8 mouse cellular contexts compared by ENCODE assay signal in genomic region chr4:43492101-43492820, GRCm38 (mm10). TPM values are rescaled to one million over a fixed set of nuclear protein-coding genes. Genes with fewer than 3 reads are reported as not detected.
A peak's percentile ranks its signal among the peaks of the same experiment; 100 is the strongest.
DNase-seq lines count a peak whose midpoint lies in the region; ATAC-seq and TF ChIP-seq lines count a peak whose summit lies in the region.

No protein-coding gene starts in this region.

- peak overlapping the region; percentile 72 for H3K4me3 ChIP-seq in forebrain, embryonic 12.5 days (replicated peaks)
- peak overlapping the region in 1 of 2 experiments; percentile 91; a peak in 2 of 4 replicates for H3K4me3 ChIP-seq in liver, embryonic 14.5 days (ENCODE audit: insufficient read depth in 1 of 2, low read depth in 2 of 2, low read length in 2 of 2)

- no peaks in the 10 kb centered on the region for H3K9me3 ChIP-seq in forebrain, embryonic 12.5 days
- no peaks in the 10 kb centered on the region for H3K9me3 ChIP-seq in liver, embryonic 14.5 days (ENCODE audit: control insufficient read depth, low read length)

- H3K4me2 ChIP-seq in forebrain, embryonic 12.5 days = peak overlapping the region; percentile 60
- H3K4me2 ChIP-seq in liver, embryonic 14.5 days (ENCODE audit: low read depth) = peak overlapping the region; percentile 84

- TF ChIP-seq EP300 in liver, embryonic 14.5 days (IDR thresholded peaks at IDR 0.05; ENCODE audit: low read depth) = no peak

- WGBS in forebrain, embryonic 12.5 days = 45% methylated on average over 12 of the region's 12 CpGs
- 42% methylated on average over 12 of the region's 12 CpGs for WGBS in liver, embryonic 14.5 days (ENCODE audit: insufficient replicate concordance)

- H3K27me3 ChIP-seq in forebrain, embryonic 12.5 days = peaks cover 3% of the 10 kb centered on the region; the same call in 1 of the 2 replicates
- H3K27me3 ChIP-seq in liver, embryonic 14.5 days (ENCODE audit: control insufficient read depth, insufficient read depth, low read length) = no peaks in the 10 kb centered on the region

- H3K9ac ChIP-seq in forebrain, embryonic 12.5 days = no peak overlapping the region
- peak overlapping the region; percentile 51 for H3K9ac ChIP-seq in liver, embryonic 14.5 days (replicated peaks)

- peaks cover 21% of the 10 kb centered on the region; the same call in 1 of the 2 replicates for H3K36me3 ChIP-seq in forebrain, embryonic 12.5 days (replicated peaks)
- H3K36me3 ChIP-seq in liver, embryonic 14.5 days (replicated peaks; ENCODE audit: control insufficient read depth, insufficient read depth, low read depth) = peaks cover 16% of the 10 kb centered on the region

- TF ChIP-seq CTCF in liver, embryonic 14.5 days (IDR thresholded peaks at IDR 0.05; ENCODE audit: low read depth) = no peak

- no peak for ATAC-seq in forebrain, embryonic 12.5 days (ENCODE audit: low FRiP score)
- no peak for ATAC-seq in liver, embryonic 14.5 days (ENCODE audit: insufficient read depth)
- no peak for ATAC-seq in inflammation-experienced regulatory T-cells, adult 6 months

- peak overlapping the region; percentile 25 for H3K27ac ChIP-seq in forebrain, embryonic 12.5 days
- H3K27ac ChIP-seq in liver, embryonic 14.5 days = peak overlapping the region; percentile 60

- peak; percentile 21 for DNase-seq in embryo, embryonic 10.5 days (ENCODE audit: low spot score)
- DNase-seq in embryo, embryonic 10 days (ENCODE audit: low spot score) = no peak
- DNase-seq in 3T3-L1 (ENCODE audit: low read depth, low spot score) = peak; percentile 39
- no peak for DNase-seq in liver, embryonic 14.5 days (ENCODE audit: low read depth in 3 of 3, low spot score in 3 of 3)
- no peak for DNase-seq in yolk sac, embryonic 10.5 days (ENCODE audit: low spot score)
- DNase-seq in kidney, postnatal 14 days = no peak

- H3K4me1 ChIP-seq in forebrain, embryonic 12.5 days = peaks cover 25% of the 10 kb centered on the region
- H3K4me1 ChIP-seq in liver, embryonic 14.5 days (replicated peaks; ENCODE audit: control insufficient read depth in 2 of 2, insufficient read depth in 2 of 2, low read length in 1 of 2) = peaks cover 13 to 18% of the 10 kb centered on the region in 2 experiments

RNA-seq across cellular contexts. Expression of gene Ccdc107, which starts 0.4 kb away (rescaled TPM):
- polyA plus RNA-seq in forebrain, embryonic 12.5 days (2016; fragmentation: Nextera tagmentation; extraction: Ambion mirVana) = 44.7 and 45.8 TPM in 2 replicates
- polyA plus RNA-seq in liver, embryonic 14.5 days (2012; rRNA removed) = 11.8 and 27.6 TPM in 2 replicates
- polyA plus RNA-seq in liver, embryonic 14.5 days (2014; fragmentation: Nextera tagmentation; extraction: Ambion mirVana) = 32.1 and 36.7 TPM in 2 replicates
- polyA plus RNA-seq in inflammation-experienced regulatory T-cells, adult 6 months (2017; shearing (Covaris generic)) = 10 to 100 TPM; 36.5 to 72.9 (median 72.1) TPM

RNA-seq across cellular contexts. Expression of gene Arhgef39, which starts 7.2 kb away (rescaled TPM):
- polyA plus RNA-seq in forebrain, embryonic 12.5 days (2016; fragmentation: Nextera tagmentation; extraction: Ambion mirVana) = 45.8 and 50.3 TPM in 2 replicates
- polyA plus RNA-seq in liver, embryonic 14.5 days (2012; rRNA removed) = 37.5 and 42.5 TPM in 2 replicates
- polyA plus RNA-seq in liver, embryonic 14.5 days (2014; fragmentation: Nextera tagmentation; extraction: Ambion mirVana) = 23.4 and 24.7 TPM in 2 replicates
- 10 to 100 TPM in 1 of 3 experiments, 1 to 10 TPM in 2; 5.1 to 10.3 (median 6.2) TPM for polyA plus RNA-seq in inflammation-experienced regulatory T-cells, adult 6 months (2017; shearing (Covaris generic))

RNA-seq across cellular contexts. Expression of gene Sit1, which starts 8.7 kb away (rescaled TPM):
- polyA plus RNA-seq in forebrain, embryonic 12.5 days (2016; fragmentation: Nextera tagmentation; extraction: Ambion mirVana) = not detected in 2 replicates
- polyA plus RNA-seq in liver, embryonic 14.5 days (2012; rRNA removed) = 0.04 TPM in 1 of 2 replicates, not detected in the other
- polyA plus RNA-seq in liver, embryonic 14.5 days (2014; fragmentation: Nextera tagmentation; extraction: Ambion mirVana) = not detected in 2 replicates
- 100 to 1,000 TPM; 142 to 164 (median 156) TPM for polyA plus RNA-seq in inflammation-experienced regulatory T-cells, adult 6 months (2017; shearing (Covaris generic))

RNA-seq across cellular contexts. Expression of gene Car9, which starts 14.5 kb away (rescaled TPM):
- 0.27 and 0.50 TPM in 2 replicates for polyA plus RNA-seq in forebrain, embryonic 12.5 days (2016; fragmentation: Nextera tagmentation; extraction: Ambion mirVana)
- polyA plus RNA-seq in liver, embryonic 14.5 days (2012; rRNA removed) = 0.75 and 0.84 TPM in 2 replicates
- polyA plus RNA-seq in liver, embryonic 14.5 days (2014; fragmentation: Nextera tagmentation; extraction: Ambion mirVana) = 0.32 and 0.59 TPM in 2 replicates
- under 1 TPM; 0.48 to 0.84 (median 0.79) TPM for polyA plus RNA-seq in inflammation-experienced regulatory T-cells, adult 6 months (2017; shearing (Covaris generic))

RNA-seq across cellular contexts. Expression of gene Tpm2, which starts 31.3 kb away (rescaled TPM):
- 36.5 and 40.2 TPM in 2 replicates for polyA plus RNA-seq in forebrain, embryonic 12.5 days (2016; fragmentation: Nextera tagmentation; extraction: Ambion mirVana)
- 3.3 and 8.9 TPM in 2 replicates for polyA plus RNA-seq in liver, embryonic 14.5 days (2012; rRNA removed)
- polyA plus RNA-seq in liver, embryonic 14.5 days (2014; fragmentation: Nextera tagmentation; extraction: Ambion mirVana) = 12.6 and 16.1 TPM in 2 replicates
- polyA plus RNA-seq in inflammation-experienced regulatory T-cells, adult 6 months (2017; shearing (Covaris generic)) = not detected

Comparison
In these comparisons a context has a peak if more than half of its experiments do, and no peak if none do; other contexts are left out.
1. DNase-seq: peak in embryo, embryonic 10.5 days (single experiment) and 3T3-L1 (single experiment); none in embryo, embryonic 10 days (single experiment), liver, embryonic 14.5 days (0 of 3), yolk sac, embryonic 10.5 days (single experiment) and kidney, postnatal 14 days (single experiment).
2. RNA of gene Sit1, which starts 8.7 kb away (polyA plus RNA-seq): 142 to 164 TPM in inflammation-experienced regulatory T-cells, adult 6 months; 0.04 TPM in liver, embryonic 14.5 days and not detected in forebrain, embryonic 12.5 days; every median in the first group is over 100 times any median in the second.